Mouse (Mus musculus): ENCODE results near the gene Mmp1b. TPM values are rescaled to one million over a fixed set of nuclear protein-coding genes. Genes with fewer than 3 reads are reported as not detected.
"Not testable (repeated sequence)": the region's sequence is repeated elsewhere in the genome, so short reads cannot be mapped to it uniquely, and the experiment has no call there.

The Mmp1b gene
- polyA plus RNA-seq (2012; fragmentation: generic; extraction: Trizol), result not detected
- long read RNA-seq, experiment 1, result 0 reads
- long read RNA-seq, experiment 2, result 0 reads

GRCm38 (mm10) chr9:7387947-7388346 is at the start of gene Mmp1b:
Gene Mmp1b, minus strand, starts transcription at chr9:7388047.
- no peak for TF ChIP-seq USF1 (IDR thresholded peaks at IDR 0.05; ENCODE audit: low read depth)
- TF ChIP-seq MYOD1 (IDR thresholded peaks at IDR 0.05; ENCODE audit: control insufficient read depth, insufficient read length, low read depth), result no peak
- TF ChIP-seq FOSL1 (IDR thresholded peaks at IDR 0.05; ENCODE audit: insufficient read depth, low read length, poor library complexity, severe bottlenecking), result no peak
- TF ChIP-seq MAX (IDR thresholded peaks at IDR 0.05), result no peak
- no peak for TF ChIP-seq CTCF (IDR thresholded peaks at IDR 0.05; ENCODE audit: control insufficient read depth, insufficient read depth, insufficient read length)
- no peak for TF ChIP-seq CEBPB (IDR thresholded peaks at IDR 0.05; ENCODE audit: low read depth)
- TF ChIP-seq MYOG (IDR thresholded peaks at IDR 0.05; ENCODE audit: control insufficient read depth, extremely low read depth, insufficient read length), result no peak

GRCm38 (mm10) chr9:7396556-7396955 is 8.7 kb upstream of the Mmp1b start:
- not testable (repeated sequence) for H3K79me3 ChIP-seq (ENCODE audit: low read depth); H3K4me3 ChIP-seq (ENCODE audit: insufficient read depth, poor library complexity, severe bottlenecking); H3K27me3 ChIP-seq (ENCODE audit: control insufficient read depth, insufficient read depth, insufficient read length); H3ac ChIP-seq (ENCODE audit: control insufficient read depth, insufficient read length, low read depth); H3K79me2 ChIP-seq (ENCODE audit: control insufficient read depth, insufficient read depth); H3K36me3 ChIP-seq (ENCODE audit: control insufficient read depth, insufficient read depth)

More at GRCm38 (mm10) chr9:7387947-7388346, at the start of gene Mmp1b:
- Histone ChIP-seq H3K79me2 (ENCODE audit: control insufficient read depth, insufficient read depth) (no peaks in the 10 kb centered on the region), H3K4me3 (ENCODE audit: insufficient read depth, poor library complexity, severe bottlenecking) (no peak within 1 kb of the TSS), H3K27me3 (ENCODE audit: control insufficient read depth, insufficient read depth, insufficient read length) (no peaks in the 10 kb centered on the region), H3ac (ENCODE audit: control insufficient read depth, insufficient read length, low read depth) (no peak within 1 kb of the TSS), H3K36me3 (ENCODE audit: control insufficient read depth, insufficient read depth) (no peaks in the 10 kb centered on the region), H3K79me3 (ENCODE audit: low read depth) (no peaks in the 10 kb centered on the region)

DNA sequence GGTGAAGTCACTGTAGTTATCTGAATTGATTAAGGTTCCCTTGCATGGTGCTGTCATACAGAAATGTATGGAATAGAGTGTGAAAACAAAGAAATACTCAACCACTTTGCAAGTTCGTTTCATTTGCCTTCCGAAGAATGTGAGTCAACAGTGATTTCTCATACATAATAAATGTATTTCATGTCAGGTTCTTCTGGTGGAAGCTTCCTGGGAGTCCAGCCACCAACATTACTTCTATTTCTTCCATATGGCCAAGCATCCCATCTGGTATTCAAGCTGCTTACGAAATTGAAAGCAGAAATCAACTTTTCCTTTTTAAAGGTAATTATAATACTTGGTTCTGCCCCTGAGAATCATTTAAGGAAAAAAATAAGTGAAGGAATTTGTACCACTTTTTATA is 33.3 kb downstream of the Mmp1b start:
- Histone ChIP-seq H3K36me3 (ENCODE audit: control insufficient read depth, insufficient read depth) (no peaks in the 10 kb centered on the region), H3ac (ENCODE audit: control insufficient read depth, insufficient read length, low read depth) (no peak overlapping the region)
- TF ChIP-seq FOSL1 (IDR thresholded peaks at IDR 0.05; ENCODE audit: insufficient read depth, low read length, poor library complexity, severe bottlenecking) (no peak), CTCF (IDR thresholded peaks at IDR 0.05; ENCODE audit: control insufficient read depth, insufficient read depth, insufficient read length) (no peak), MYOD1 (IDR thresholded peaks at IDR 0.05; ENCODE audit: control insufficient read depth, insufficient read length, low read depth) (no peak)

GRCm38 (mm10) chr9:7345513-7345912 is 42.3 kb downstream of the Mmp1b start:
- Histone ChIP-seq H3ac (ENCODE audit: control insufficient read depth, insufficient read length, low read depth) (no peak overlapping the region), H3K79me2 (ENCODE audit: control insufficient read depth, insufficient read depth) (no peaks in the 10 kb centered on the region), H3K4me3 (ENCODE audit: insufficient read depth, poor library complexity, severe bottlenecking) (no peak overlapping the region), H3K79me3 (ENCODE audit: low read depth) (no peaks in the 10 kb centered on the region), H3K27me3 (ENCODE audit: control insufficient read depth, insufficient read depth, insufficient read length) (no peaks in the 10 kb centered on the region), H3K36me3 (ENCODE audit: control insufficient read depth, insufficient read depth) (no peaks in the 10 kb centered on the region)
- TF ChIP-seq USF1 (IDR thresholded peaks at IDR 0.05; ENCODE audit: low read depth) (no peak), FOSL1 (IDR thresholded peaks at IDR 0.05; ENCODE audit: insufficient read depth, low read length, poor library complexity, severe bottlenecking) (no peak), MYOD1 (IDR thresholded peaks at IDR 0.05; ENCODE audit: control insufficient read depth, insufficient read length, low read depth) (no peak), MAX (IDR thresholded peaks at IDR 0.05) (no peak), MYOG (IDR thresholded peaks at IDR 0.05; ENCODE audit: control insufficient read depth, extremely low read depth, insufficient read length) (no peak), CEBPB (IDR thresholded peaks at IDR 0.05; ENCODE audit: low read depth) (no peak), CTCF (IDR thresholded peaks at IDR 0.05; ENCODE audit: control insufficient read depth, insufficient read depth, insufficient read length) (no peak)

More for the DNA sequence above, 33.3 kb downstream of the Mmp1b start:
- Histone ChIP-seq H3K4me3 (ENCODE audit: insufficient read depth, poor library complexity, severe bottlenecking) (no peak overlapping the region), H3K27me3 (ENCODE audit: control insufficient read depth, insufficient read depth, insufficient read length) (no peaks in the 10 kb centered on the region), H3K79me3 (ENCODE audit: low read depth) (no peaks in the 10 kb centered on the region), H3K79me2 (ENCODE audit: control insufficient read depth, insufficient read depth) (no peaks in the 10 kb centered on the region)

DNA sequence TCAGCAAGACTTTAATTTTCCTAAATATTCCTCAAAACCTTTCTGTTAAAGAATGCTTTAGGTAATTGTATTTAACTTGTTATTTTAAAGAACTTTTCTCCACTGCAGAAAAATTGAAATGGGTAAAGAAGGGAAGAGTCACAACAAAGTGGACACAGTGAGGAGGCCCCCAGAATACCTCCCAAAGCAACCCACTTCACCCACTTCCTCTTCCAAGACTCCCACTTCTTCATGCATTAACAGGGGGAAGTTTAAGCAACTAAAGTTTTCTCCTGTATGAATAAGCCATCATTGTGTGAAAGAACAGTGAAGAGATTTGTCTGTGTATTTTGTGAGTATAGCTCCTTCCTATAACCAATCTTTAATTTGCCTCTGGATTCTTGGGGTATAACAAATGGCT is 43.7 kb downstream of the Mmp1b start, which contains the start of gene Mmp12:
TSS of gene Mmp12 (plus strand) at position 275 of the 400 bp plus-strand sequence.
- no peaks in the 10 kb centered on the region for H3K27me3 ChIP-seq (ENCODE audit: control insufficient read depth, insufficient read depth, insufficient read length)
- no peaks in the 10 kb centered on the region for H3K79me3 ChIP-seq (ENCODE audit: low read depth)
- no peak within 1 kb of the TSS for H3ac ChIP-seq (ENCODE audit: control insufficient read depth, insufficient read length, low read depth)
- TF ChIP-seq CEBPB (IDR thresholded peaks at IDR 0.05; ENCODE audit: low read depth) (no peak), MYOD1 (IDR thresholded peaks at IDR 0.05; ENCODE audit: control insufficient read depth, insufficient read length, low read depth) (no peak), MAX (IDR thresholded peaks at IDR 0.05) (no peak), USF1 (IDR thresholded peaks at IDR 0.05; ENCODE audit: low read depth) (no peak), FOSL1 (IDR thresholded peaks at IDR 0.05; ENCODE audit: insufficient read depth, low read length, poor library complexity, severe bottlenecking) (no peak), CTCF (IDR thresholded peaks at IDR 0.05; ENCODE audit: control insufficient read depth, insufficient read depth, insufficient read length) (no peak), MYOG (IDR thresholded peaks at IDR 0.05; ENCODE audit: control insufficient read depth, extremely low read depth, insufficient read length) (no peak)
- no peaks in the 10 kb centered on the region for H3K79me2 ChIP-seq (ENCODE audit: control insufficient read depth, insufficient read depth)
- H3K36me3 ChIP-seq (ENCODE audit: control insufficient read depth, insufficient read depth), result no peaks in the 10 kb centered on the region
- no peak within 1 kb of the TSS for H3K4me3 ChIP-seq (ENCODE audit: insufficient read depth, poor library complexity, severe bottlenecking)

GRCm38 (mm10) chr9:7336740-7337483 is 50.9 kb downstream of the Mmp1b start:
- Histone ChIP-seq H3K4me3 (ENCODE audit: insufficient read depth, poor library complexity, severe bottlenecking) (no peak overlapping the region), H3K27me3 (ENCODE audit: control insufficient read depth, insufficient read depth, insufficient read length) (no peaks in the 10 kb centered on the region), H3K36me3 (ENCODE audit: control insufficient read depth, insufficient read depth) (no peaks in the 10 kb centered on the region), H3K79me2 (ENCODE audit: control insufficient read depth, insufficient read depth) (no peaks in the 10 kb centered on the region), H3K79me3 (ENCODE audit: low read depth) (no peaks in the 10 kb centered on the region), H3ac (ENCODE audit: control insufficient read depth, insufficient read length, low read depth) (no peak overlapping the region)
- no peak for TF ChIP-seq MYOD1 (IDR thresholded peaks at IDR 0.05; ENCODE audit: control insufficient read depth, insufficient read length, low read depth)
- no peak for TF ChIP-seq FOSL1 (IDR thresholded peaks at IDR 0.05; ENCODE audit: insufficient read depth, low read length, poor library complexity, severe bottlenecking)
- TF ChIP-seq USF1 (IDR thresholded peaks at IDR 0.05; ENCODE audit: low read depth), result no peak
- TF ChIP-seq MYOG (IDR thresholded peaks at IDR 0.05; ENCODE audit: control insufficient read depth, extremely low read depth, insufficient read length), result no peak
- TF ChIP-seq MAX (IDR thresholded peaks at IDR 0.05), result no peak
- no peak for TF ChIP-seq CTCF (IDR thresholded peaks at IDR 0.05; ENCODE audit: control insufficient read depth, insufficient read depth, insufficient read length)
- no peak for TF ChIP-seq CEBPB (IDR thresholded peaks at IDR 0.05; ENCODE audit: low read depth)
